Mouse (Mus musculus): ENCODE results near the gene Olfr697. TPM values are rescaled to one million over a fixed set of nuclear protein-coding genes. Genes with fewer than 3 reads are reported as not detected.
"Not testable (repeated sequence)": the region's sequence is repeated elsewhere in the genome, so short reads cannot be mapped to it uniquely, and the experiment has no call there.

Olfr697 gene
- not detected in 2 replicates for polyA plus RNA-seq (2012; rRNA removed)

- no peak for TF ChIP-seq CTCF (IDR thresholded peaks at IDR 0.05; ENCODE audit: insufficient read depth, low read length)
- Histone ChIP-seq H3K4me1 (ENCODE audit: control insufficient read depth, insufficient read depth, low read length) (no peaks in the 10 kb centered on the region), H3K4me3 (replicated peaks; ENCODE audit: extremely low read depth, low read depth, low read length) (no peak within 1 kb of the TSS)
- DNase-seq, result no peak
- 79% methylated on average over 1 of the region's 1 CpGs for WGBS
Observed at GRCm38 (mm10) chr7:106742343-106742742, at the start of gene Olfr697. Gene Olfr697, minus strand, starts transcription at chr7:106742443.

DNA sequence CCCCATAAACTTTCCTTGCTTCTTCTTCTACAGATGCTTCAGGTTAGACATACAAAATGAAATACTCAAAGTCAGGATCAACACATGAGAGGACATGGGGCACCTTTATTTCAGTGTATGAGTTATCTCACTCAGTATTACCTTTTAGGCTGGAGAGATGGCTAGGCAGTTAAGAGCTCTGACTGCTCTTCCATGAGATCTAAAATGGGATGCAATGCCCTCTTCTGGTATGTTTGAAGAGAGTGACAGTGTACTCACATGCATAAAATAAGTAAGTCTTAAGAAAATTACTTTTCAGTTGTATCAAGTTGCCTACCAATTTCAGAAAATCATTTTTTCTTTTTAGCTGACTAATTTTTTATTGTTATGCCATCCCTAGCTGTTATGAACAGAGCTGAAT is 46.1 kb upstream of the Olfr697 start:
- Histone ChIP-seq H3K4me1 (ENCODE audit: control insufficient read depth, insufficient read depth, low read length) (no peaks in the 10 kb centered on the region), H3K4me3 (replicated peaks; ENCODE audit: extremely low read depth, low read depth, low read length) (no peak overlapping the region)
- DNase-seq, result no peak
- TF ChIP-seq POLR2A (IDR thresholded peaks at IDR 0.05; ENCODE audit: borderline replicate concordance, extremely low read depth, low read depth, low read length) (no peak), CTCF (IDR thresholded peaks at IDR 0.05; ENCODE audit: insufficient read depth, low read length) (no peak)

- not testable (repeated sequence) for H3K4me3 ChIP-seq (replicated peaks; ENCODE audit: extremely low read depth, low read depth, low read length); DNase-seq; H3K4me1 ChIP-seq (ENCODE audit: control insufficient read depth, insufficient read depth, low read length)
- WGBS, result 93% methylated on average over 2 of the region's 2 CpGs
Observed at GRCm38 (mm10) chr7:106761008-106761407, 18.8 kb upstream of the Olfr697 start.

DNA sequence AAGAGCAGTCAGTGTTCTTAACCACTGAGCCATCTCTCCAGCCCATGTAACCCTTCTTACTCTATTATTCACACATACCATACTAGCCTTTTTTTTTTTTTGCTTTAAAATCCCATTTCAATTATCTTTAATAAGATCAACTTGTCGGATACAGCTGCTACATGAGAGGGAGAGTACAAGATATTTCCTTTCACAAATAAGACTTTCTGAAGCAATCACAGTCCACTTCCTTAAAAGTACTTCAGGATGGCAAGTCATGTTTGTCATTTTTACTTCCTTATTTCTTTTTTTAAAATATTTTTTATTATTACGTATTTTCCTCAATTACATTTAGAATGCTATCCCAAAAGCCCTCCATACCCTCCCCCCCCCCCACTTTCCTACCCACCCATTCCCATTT is 16.6 kb upstream of the Olfr697 start:
- Histone ChIP-seq H3K4me3 (replicated peaks; ENCODE audit: extremely low read depth, low read depth, low read length) (no peak overlapping the region), H3K4me1 (ENCODE audit: control insufficient read depth, insufficient read depth, low read length) (no peaks in the 10 kb centered on the region)
- TF ChIP-seq CTCF (IDR thresholded peaks at IDR 0.05; ENCODE audit: insufficient read depth, low read length) (no peak), POLR2A (IDR thresholded peaks at IDR 0.05; ENCODE audit: borderline replicate concordance, extremely low read depth, low read depth, low read length) (no peak)
- DNase-seq, result no peak
- WGBS, result 75% methylated on average over 2 of the region's 2 CpGs

DNA sequence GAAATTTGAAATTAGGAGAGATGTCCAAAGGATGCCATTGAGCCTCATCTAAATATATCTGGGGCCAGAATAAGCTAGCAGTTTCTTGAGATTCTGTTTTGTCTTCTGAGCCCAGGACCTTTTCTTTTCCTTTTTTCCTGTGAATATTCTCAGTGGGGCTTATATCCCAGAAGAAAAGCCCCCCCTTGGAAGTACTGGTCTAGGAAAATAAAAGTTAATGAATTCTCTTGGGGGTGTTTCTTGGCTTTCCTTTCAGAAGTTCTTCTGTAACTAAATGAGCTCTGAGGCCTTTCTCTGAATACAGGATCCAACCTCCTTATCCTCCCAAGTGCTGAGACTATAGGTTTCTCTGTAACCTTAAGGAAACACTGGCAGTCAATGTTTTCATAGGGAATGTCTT is 13.1 kb upstream of the Olfr697 start, which contains the start of gene Olfr698:
Olfr698 (minus strand) TSS at position 101 of the 400 bp plus-strand sequence.
- no peak within 1 kb of the TSS for H3K4me3 ChIP-seq (replicated peaks; ENCODE audit: extremely low read depth, low read depth, low read length)
- TF ChIP-seq POLR2A (IDR thresholded peaks at IDR 0.05; ENCODE audit: borderline replicate concordance, extremely low read depth, low read depth, low read length) (no peak), CTCF (IDR thresholded peaks at IDR 0.05; ENCODE audit: insufficient read depth, low read length) (no peak)
- no peaks in the 10 kb centered on the region for H3K4me1 ChIP-seq (ENCODE audit: control insufficient read depth, insufficient read depth, low read length)
- no peak for DNase-seq

DNA sequence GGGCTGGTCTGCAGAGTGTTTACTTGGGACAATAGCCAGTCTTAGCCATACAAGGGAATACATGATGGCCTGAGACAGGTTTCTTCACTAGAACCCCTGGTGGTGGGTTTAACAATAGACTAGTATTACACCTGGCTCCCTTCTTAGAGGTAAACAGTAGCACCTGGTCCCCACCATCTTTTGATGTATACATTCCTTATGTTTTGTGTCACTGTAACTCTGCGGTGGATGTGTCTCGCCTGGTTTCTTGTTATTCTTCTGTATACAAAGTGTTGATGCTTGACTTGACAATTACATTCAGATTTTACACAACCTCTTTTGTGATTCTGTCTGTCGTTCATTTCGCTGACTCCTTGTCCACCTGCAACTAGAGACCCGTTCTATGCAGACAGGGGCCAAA is 3.6 kb upstream of the Olfr697 start:
- Histone ChIP-seq H3K4me3 (replicated peaks; ENCODE audit: extremely low read depth, low read depth, low read length) (no peak overlapping the region), H3K4me1 (ENCODE audit: control insufficient read depth, insufficient read depth, low read length) (no peaks in the 10 kb centered on the region)
- TF ChIP-seq POLR2A (IDR thresholded peaks at IDR 0.05; ENCODE audit: borderline replicate concordance, extremely low read depth, low read depth, low read length), result no peak
- TF ChIP-seq CTCF (IDR thresholded peaks at IDR 0.05; ENCODE audit: insufficient read depth, low read length), result no peak
- WGBS, result 86% methylated on average over 5 of the region's 5 CpGs
- DNase-seq, result no peak

DNA sequence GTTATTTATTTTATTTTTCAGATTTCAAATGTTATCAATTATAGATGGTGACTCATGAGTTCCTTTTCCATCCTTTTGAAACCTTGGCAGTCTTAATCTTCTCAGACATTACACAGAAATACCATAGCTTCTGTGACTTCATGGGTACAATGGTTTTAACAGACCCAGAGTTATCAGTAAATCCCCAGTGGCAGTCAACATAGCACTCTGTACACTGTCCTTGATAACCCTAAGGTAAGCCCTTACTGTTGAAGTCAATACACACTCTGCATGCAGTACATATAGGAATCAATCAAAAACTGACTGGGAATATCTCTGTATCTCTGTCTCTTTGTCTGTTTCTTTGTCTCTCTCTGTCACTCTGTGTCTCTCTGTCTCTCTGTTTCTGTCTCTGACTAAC is 5.2 kb downstream of the Olfr697 start:
- no peaks in the 10 kb centered on the region for H3K4me1 ChIP-seq (ENCODE audit: control insufficient read depth, insufficient read depth, low read length)
- no peak for DNase-seq
- TF ChIP-seq CTCF (IDR thresholded peaks at IDR 0.05; ENCODE audit: insufficient read depth, low read length), result no peak
- no peak for TF ChIP-seq POLR2A (IDR thresholded peaks at IDR 0.05; ENCODE audit: borderline replicate concordance, extremely low read depth, low read depth, low read length)
- no peak overlapping the region for H3K4me3 ChIP-seq (replicated peaks; ENCODE audit: extremely low read depth, low read depth, low read length)

DNA sequence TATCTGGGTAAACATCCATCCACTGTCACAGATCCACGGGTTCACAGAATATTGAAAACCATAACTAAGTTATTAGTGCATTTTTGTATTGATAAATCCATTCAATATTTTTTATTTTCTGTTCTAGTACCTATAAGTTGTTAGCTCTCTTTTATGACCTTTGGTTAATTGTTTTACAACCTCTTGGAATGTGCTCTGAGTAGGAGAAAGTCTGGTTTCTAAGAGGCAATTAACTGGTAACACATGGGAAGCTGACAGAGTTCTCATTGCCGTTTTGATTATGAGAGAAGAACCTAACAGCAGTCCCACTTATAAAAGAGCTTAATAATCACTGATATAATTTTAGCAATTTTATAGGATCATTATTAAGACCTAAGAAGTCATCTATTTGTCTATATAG is 8.5 kb downstream of the Olfr697 start:
- no peaks in the 10 kb centered on the region for H3K4me1 ChIP-seq (ENCODE audit: control insufficient read depth, insufficient read depth, low read length)
- 60% methylated on average over 2 of the region's 2 CpGs for WGBS
- no peak for TF ChIP-seq POLR2A (IDR thresholded peaks at IDR 0.05; ENCODE audit: borderline replicate concordance, extremely low read depth, low read depth, low read length)
- TF ChIP-seq CTCF (IDR thresholded peaks at IDR 0.05; ENCODE audit: insufficient read depth, low read length), result no peak
- no peak for DNase-seq
- H3K4me3 ChIP-seq (replicated peaks; ENCODE audit: extremely low read depth, low read depth, low read length), result no peak overlapping the region

- 81% methylated on average over 2 of the region's 2 CpGs for WGBS
- DNase-seq; H3K4me1 ChIP-seq (ENCODE audit: control insufficient read depth, insufficient read depth, low read length); H3K4me3 ChIP-seq (replicated peaks; ENCODE audit: extremely low read depth, low read depth, low read length): not testable (repeated sequence)
Observed at GRCm38 (mm10) chr7:106725654-106726053, 16.6 kb downstream of the Olfr697 start.

GRCm38 (mm10) chr7:106716296-106716695 is 25.9 kb downstream of the Olfr697 start, which contains the start of gene Olfr695:
Gene Olfr695, minus strand, starts transcription at chr7:106716396.
- Histone ChIP-seq H3K4me1 (ENCODE audit: control insufficient read depth, insufficient read depth, low read length) (no peaks in the 10 kb centered on the region), H3K4me3 (replicated peaks; ENCODE audit: extremely low read depth, low read depth, low read length) (no peak within 1 kb of the TSS)
- DNase-seq, result no peak
- TF ChIP-seq POLR2A (IDR thresholded peaks at IDR 0.05; ENCODE audit: borderline replicate concordance, extremely low read depth, low read depth, low read length) (no peak), CTCF (IDR thresholded peaks at IDR 0.05; ENCODE audit: insufficient read depth, low read length) (no peak)

- Histone ChIP-seq H3K4me1 (ENCODE audit: control insufficient read depth, insufficient read depth, low read length) (no peaks in the 10 kb centered on the region), H3K4me3 (replicated peaks; ENCODE audit: extremely low read depth, low read depth, low read length) (no peak overlapping the region)
- DNase-seq, result no peak
- TF ChIP-seq POLR2A (IDR thresholded peaks at IDR 0.05; ENCODE audit: borderline replicate concordance, extremely low read depth, low read depth, low read length) (no peak), CTCF (IDR thresholded peaks at IDR 0.05; ENCODE audit: insufficient read depth, low read length) (no peak)
- WGBS, result 77% methylated on average over 6 of the region's 6 CpGs
Observed at GRCm38 (mm10) chr7:106711463-106711862, 30.8 kb downstream of the Olfr697 start.

DNA sequence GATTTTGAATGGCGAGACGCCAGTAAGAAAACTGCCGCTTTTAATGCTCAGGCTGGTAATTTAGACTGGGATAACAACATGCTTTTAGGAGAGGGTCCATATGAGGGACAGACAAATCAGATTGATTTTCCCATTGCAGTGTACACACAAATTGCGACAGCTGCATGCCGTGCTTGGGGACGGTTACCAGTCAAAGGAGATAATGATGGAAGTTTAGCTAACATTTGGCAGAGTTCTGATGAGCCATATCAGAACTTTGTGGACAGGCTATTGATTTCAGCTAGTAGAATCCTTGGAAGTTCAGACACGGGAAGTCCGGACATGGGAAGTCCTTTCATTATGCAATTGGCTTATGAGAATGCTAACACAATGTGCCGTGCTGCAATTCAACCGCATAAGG is 34.5 kb downstream of the Olfr697 start:
- WGBS, result 90% methylated on average over 10 of the region's 10 CpGs
- DNase-seq; H3K4me3 ChIP-seq (replicated peaks; ENCODE audit: extremely low read depth, low read depth, low read length); H3K4me1 ChIP-seq (ENCODE audit: control insufficient read depth, insufficient read depth, low read length): not testable (repeated sequence)

Data from lung, adult 2 months (tissue).